Mouse (Mus musculus): ENCODE data around the gene Brpf3. TPM values are rescaled to one million over a fixed set of nuclear protein-coding genes. Genes with fewer than 3 reads are reported as not detected.

Brpf3 gene
- total RNA-seq, 2 experiments from 2014 or later: 14.5 to 15.0 TPM

Other genes with a start within 250 kb of the Brpf3 start
- gene Clps, start 240.3 kb upstream of the Brpf3 start, total RNA-seq (2021): not detected
- gene Lhfpl5, start 225.4 kb upstream of the Brpf3 start, total RNA-seq (2021): not detected
- gene Srpk1, start 178.4 kb upstream of the Brpf3 start, total RNA-seq (2021): 10 to 100 TPM; 24.4 to 27.8 TPM
- gene Slc26a8, start 110.9 kb upstream of the Brpf3 start, total RNA-seq (2021): under 1 TPM; 0.33 to 0.64 TPM
- gene Mapk14, start 109.8 kb upstream of the Brpf3 start, total RNA-seq (2021): 10 to 100 TPM; 60.8 to 63.8 TPM
- gene AC170998.1, start 75.0 kb upstream of the Brpf3 start, total RNA-seq (2021): under 1 TPM in 1 of 2 experiments, not detected in 1; 0.53 TPM
- gene Mapk13, start 31.8 kb upstream of the Brpf3 start, total RNA-seq (2021): under 1 TPM; 0.24 to 0.39 TPM
- gene Pnpla1, start 57.3 kb downstream of the Brpf3 start, total RNA-seq (2021): under 1 TPM in 1 of 2 experiments, not detected in 1; 0.04 TPM
- gene 4930539E08Rik, start 114.2 kb downstream of the Brpf3 start, total RNA-seq (2021): under 1 TPM in 1 of 2 experiments, not detected in 1; 0.04 TPM
- gene Pxt1, start 142.8 kb downstream of the Brpf3 start, total RNA-seq (2021): not detected
- gene Kctd20, start 150.9 kb downstream of the Brpf3 start, total RNA-seq (2021): 10 to 100 TPM; 36.8 to 39.4 TPM
- gene Stk38, start 206.9 kb downstream of the Brpf3 start, total RNA-seq (2021): 10 to 100 TPM; 25.3 to 29.0 TPM
- 10 to 100 TPM; 50.7 to 52.3 TPM for gene Srsf3, start 231.5 kb downstream of the Brpf3 start, total RNA-seq (2021)

Measured in gastrocnemius, postnatal 14 days (tissue).